8 mouse cellular contexts compared by ENCODE assay signal in genomic region chr13:60012046-60012813, GRCm38 (mm10).
DNase-seq lines count a peak whose midpoint lies in the region; ATAC-seq and TF ChIP-seq lines count a peak whose summit lies in the region.

No protein-coding gene starts in this region.

- H3K9ac ChIP-seq in forebrain, postnatal 0 days: no peak overlapping the region
- no peak overlapping the region for H3K9ac ChIP-seq in forebrain, embryonic 11.5 days (ENCODE audit: low read length)
- no peak overlapping the region for H3K9ac ChIP-seq in midbrain, embryonic 11.5 days (ENCODE audit: low read length)
- no peak overlapping the region for H3K9ac ChIP-seq in midbrain, embryonic 16.5 days (ENCODE audit: low read depth, low read length)
- H3K9ac ChIP-seq in intestine, embryonic 16.5 days (ENCODE audit: low read depth, low read length): no peak overlapping the region
- H3K9ac ChIP-seq in stomach, embryonic 15.5 days: no peak overlapping the region

- 64% methylated on average over 16 of the region's 16 CpGs for WGBS in forebrain, postnatal 0 days
- 85% methylated on average over 16 of the region's 16 CpGs for WGBS in forebrain, embryonic 11.5 days
- 85% methylated on average over 16 of the region's 16 CpGs for WGBS in midbrain, embryonic 11.5 days
- WGBS in midbrain, embryonic 16.5 days: 74% methylated on average over 16 of the region's 16 CpGs
- WGBS in intestine, embryonic 16.5 days: 64% methylated on average over 16 of the region's 16 CpGs
- WGBS in stomach, embryonic 15.5 days: 60% methylated on average over 16 of the region's 16 CpGs

- H3K4me3 ChIP-seq in forebrain, postnatal 0 days (ENCODE audit: low read depth, low read length): no peak overlapping the region
- H3K4me3 ChIP-seq in forebrain, embryonic 11.5 days (ENCODE audit: low read depth, low read length): no peak overlapping the region
- no peak overlapping the region for H3K4me3 ChIP-seq in midbrain, embryonic 11.5 days (ENCODE audit: low read depth, low read length)
- no peak overlapping the region for H3K4me3 ChIP-seq in midbrain, embryonic 16.5 days (ENCODE audit: low read depth, low read length)
- no peak overlapping the region for H3K4me3 ChIP-seq in intestine, embryonic 16.5 days (ENCODE audit: low read length)
- no peak overlapping the region for H3K4me3 ChIP-seq in stomach, embryonic 15.5 days (replicated peaks)

- no peak for TF ChIP-seq CTCF in forebrain, postnatal 0 days (IDR thresholded peaks at IDR 0.05; ENCODE audit: low read depth)

- no peaks in the 10 kb centered on the region for H3K9me3 ChIP-seq in forebrain, postnatal 0 days (ENCODE audit: low read length)
- no peaks in the 10 kb centered on the region for H3K9me3 ChIP-seq in forebrain, embryonic 11.5 days (ENCODE audit: control insufficient read depth, low read length)
- H3K9me3 ChIP-seq in midbrain, embryonic 11.5 days (ENCODE audit: control insufficient read depth, low read length): no peaks in the 10 kb centered on the region
- H3K9me3 ChIP-seq in midbrain, embryonic 16.5 days (replicated peaks; ENCODE audit: control insufficient read depth, low read length, poor library complexity, severe bottlenecking): no peaks in the 10 kb centered on the region
- no peaks in the 10 kb centered on the region for H3K9me3 ChIP-seq in intestine, embryonic 16.5 days (ENCODE audit: control insufficient read depth, low read length)
- H3K9me3 ChIP-seq in stomach, embryonic 15.5 days: no peaks in the 10 kb centered on the region

- H3K4me2 ChIP-seq in forebrain, postnatal 0 days (ENCODE audit: low read depth): no peak overlapping the region
- no peak overlapping the region for H3K4me2 ChIP-seq in forebrain, embryonic 11.5 days (ENCODE audit: low read depth, low read length, severe bottlenecking)
- no peak overlapping the region for H3K4me2 ChIP-seq in midbrain, embryonic 11.5 days
- H3K4me2 ChIP-seq in midbrain, embryonic 16.5 days (ENCODE audit: low read length): no peak overlapping the region
- H3K4me2 ChIP-seq in intestine, embryonic 16.5 days (ENCODE audit: low read depth, low read length): no peak overlapping the region
- no peak overlapping the region for H3K4me2 ChIP-seq in stomach, embryonic 15.5 days

- no peak overlapping the region for H3K27ac ChIP-seq in forebrain, postnatal 0 days (ENCODE audit: low read depth, low read length)
- H3K27ac ChIP-seq in forebrain, embryonic 11.5 days (ENCODE audit: low read depth, low read length): no peak overlapping the region
- no peak overlapping the region for H3K27ac ChIP-seq in midbrain, embryonic 11.5 days (ENCODE audit: low read depth, low read length)
- no peak overlapping the region for H3K27ac ChIP-seq in midbrain, embryonic 16.5 days (ENCODE audit: low read length)
- no peak overlapping the region for H3K27ac ChIP-seq in intestine, embryonic 16.5 days (ENCODE audit: low read length)
- peak overlapping the region; percentile 31 for H3K27ac ChIP-seq in stomach, embryonic 15.5 days

- H3K27me3 ChIP-seq in forebrain, postnatal 0 days (ENCODE audit: insufficient read depth, low read length): no peaks in the 10 kb centered on the region
- no peaks in the 10 kb centered on the region for H3K27me3 ChIP-seq in forebrain, embryonic 11.5 days (ENCODE audit: control insufficient read depth, insufficient read depth, low read length)
- no peaks in the 10 kb centered on the region for H3K27me3 ChIP-seq in midbrain, embryonic 11.5 days (ENCODE audit: control insufficient read depth, insufficient read depth, low read length)
- H3K27me3 ChIP-seq in midbrain, embryonic 16.5 days (ENCODE audit: control insufficient read depth, insufficient read depth, low read depth, low read length): no peaks in the 10 kb centered on the region
- H3K27me3 ChIP-seq in intestine, embryonic 16.5 days (replicated peaks; ENCODE audit: control insufficient read depth, insufficient read depth, low read length): no peaks in the 10 kb centered on the region
- no peaks in the 10 kb centered on the region for H3K27me3 ChIP-seq in stomach, embryonic 15.5 days (replicated peaks)

- ATAC-seq in forebrain, postnatal 0 days: peak; percentile 36
- ATAC-seq in forebrain, embryonic 11.5 days (replicated peaks; ENCODE audit: low FRiP score): no peak
- ATAC-seq in midbrain, embryonic 11.5 days (ENCODE audit: low FRiP score): no peak
- no peak for ATAC-seq in midbrain, embryonic 16.5 days
- peak; percentile 66 for ATAC-seq in intestine, embryonic 16.5 days
- peak; percentile 48; the same call in 1 of the 2 replicates for ATAC-seq in stomach, embryonic 15.5 days (ENCODE audit: insufficient read depth, low FRiP score, low read depth)

- DNase-seq in forebrain, postnatal 0 days: no peak
- no peak for DNase-seq in forebrain, embryonic 11.5 days (ENCODE audit: low spot score)
- peak; percentile 69 for DNase-seq in midbrain, embryonic 11.5 days (ENCODE audit: low spot score, missing footprints)
- no peak for DNase-seq in embryo, embryonic 9.5 days (ENCODE audit: extremely low spot score)
- DNase-seq in testis, postnatal 14 days (ENCODE audit: low spot score): no peak

- no peaks in the 10 kb centered on the region for H3K4me1 ChIP-seq in forebrain, postnatal 0 days (ENCODE audit: insufficient read depth)
- H3K4me1 ChIP-seq in forebrain, embryonic 11.5 days (replicated peaks; ENCODE audit: control insufficient read depth, insufficient read depth, low read length): peaks cover 2% of the 10 kb centered on the region; the same call in 1 of the 2 replicates
- no peaks in the 10 kb centered on the region; the same call in 1 of the 2 replicates for H3K4me1 ChIP-seq in midbrain, embryonic 11.5 days (ENCODE audit: control insufficient read depth, insufficient read depth, low read length)
- no peaks in the 10 kb centered on the region for H3K4me1 ChIP-seq in midbrain, embryonic 16.5 days (ENCODE audit: control insufficient read depth, insufficient read depth, low read length)
- H3K4me1 ChIP-seq in intestine, embryonic 16.5 days (ENCODE audit: control insufficient read depth, insufficient read depth, low read length): peaks cover 5% of the 10 kb centered on the region; the same call in 1 of the 2 replicates
- H3K4me1 ChIP-seq in stomach, embryonic 15.5 days: peaks cover 2% of the 10 kb centered on the region; the same call in 1 of the 2 replicates

- H3K36me3 ChIP-seq in forebrain, postnatal 0 days (ENCODE audit: insufficient read depth): no peaks in the 10 kb centered on the region
- H3K36me3 ChIP-seq in forebrain, embryonic 11.5 days (ENCODE audit: control insufficient read depth, insufficient read depth, low read length): no peaks in the 10 kb centered on the region
- no peaks in the 10 kb centered on the region for H3K36me3 ChIP-seq in midbrain, embryonic 11.5 days (ENCODE audit: control insufficient read depth, insufficient read depth, low read length)
- no peaks in the 10 kb centered on the region for H3K36me3 ChIP-seq in midbrain, embryonic 16.5 days (ENCODE audit: control insufficient read depth, insufficient read depth, low read length)
- no peaks in the 10 kb centered on the region for H3K36me3 ChIP-seq in intestine, embryonic 16.5 days (ENCODE audit: control insufficient read depth, insufficient read depth, low read length)
- no peaks in the 10 kb centered on the region for H3K36me3 ChIP-seq in stomach, embryonic 15.5 days

Comparison
In these comparisons a context has a peak if more than half of its experiments do, and no peak if none do; other contexts are left out.
1. ATAC-seq: peak in forebrain, postnatal 0 days (single experiment), intestine, embryonic 16.5 days (single experiment) and stomach, embryonic 15.5 days (single experiment); none in forebrain, embryonic 11.5 days (single experiment), midbrain, embryonic 11.5 days (single experiment) and midbrain, embryonic 16.5 days (single experiment).